Mouse (Mus musculus) intestine, embryonic 16.5 days (tissue): Measurements from ENCODE around the gene Gm20388. TPM values are rescaled to one million over a fixed set of nuclear protein-coding genes. Genes with fewer than 3 reads are reported as not detected.

ENCODE experiments used
- ATAC-seq: fragments of 200-750 bp; cut with Nextera tagmentation; 2 replicates; pipeline ENCODE4 v1.8.0; 2017; ENCODE audit warnings: moderate TSS enrichment, moderate library complexity
- H3K27ac ChIP-seq: fragments of 300-500 bp; sonication (generic); 2 replicates; pipeline ENCODE4 v1.5.1; 2014; ENCODE audit warnings: mild to moderate bottlenecking, low read length
- H3K27me3 ChIP-seq: fragments of 300-500 bp; sonication (generic); replicated peaks from 2 replicates; pipeline ENCODE4 v1.6.1; 2014; ENCODE audit warnings: low read length, control low read depth, mixed read lengths; ENCODE audit not compliant: control insufficient read depth, insufficient read depth
- H3K36me3 ChIP-seq: fragments of 300-500 bp; sonication (generic); 2 replicates; pipeline ENCODE4 v1.6.1; 2014; ENCODE audit warnings: low read length, control low read depth; ENCODE audit not compliant: control insufficient read depth, insufficient read depth
- H3K4me1 ChIP-seq: fragments of 300-500 bp; sonication (generic); 2 replicates; pipeline ENCODE4 v1.6.1; 2014; ENCODE audit warnings: low read length, control low read depth, mixed read lengths; ENCODE audit not compliant: control insufficient read depth, insufficient read depth
- H3K4me2 ChIP-seq: fragments of 300-500 bp; sonication (generic); 2 replicates; pipeline ENCODE4 v1.6.1; 2014; ENCODE audit warnings: low read depth, low read length, control low read depth
- H3K4me3 ChIP-seq: fragments of 300-500 bp; sonication (generic); 2 replicates; pipeline ENCODE4 v1.5.1; 2014; ENCODE audit warnings: mild to moderate bottlenecking, low read length
- H3K9ac ChIP-seq: fragments of 300-500 bp; sonication (generic); 2 replicates; pipeline ENCODE4 v1.6.1; 2014; ENCODE audit warnings: low read depth, low read length
- H3K9me3 ChIP-seq: fragments of 300-500 bp; sonication (generic); 2 replicates; pipeline ENCODE4 v1.6.1; 2016; ENCODE audit warnings: low read length, control low read depth; ENCODE audit not compliant: control insufficient read depth
- WGBS: fragments of 180-500 bp; shearing (Covaris S2); extraction: QIAGEN DNeasy Blood & Tissue Kit; methylation state at CpG from one replicate; pipeline ENCODE4 v1.1.7; 2014; 5-methylcytosine and 5-hydroxymethylcytosine counted together
- polyA plus RNA-seq: library from polyadenylated mRNA; unstranded; fragments of >200 nt; fragmentation: Nextera tagmentation; extraction: Ambion mirVana; gene quantifications from 2 replicates; pipeline ENCODE4 v1.2.1, GENCODE M21; 2015

Gene Gm20388
- polyA plus RNA-seq, 1 experiment from 2014 or later: 5.8 TPM

DNA sequence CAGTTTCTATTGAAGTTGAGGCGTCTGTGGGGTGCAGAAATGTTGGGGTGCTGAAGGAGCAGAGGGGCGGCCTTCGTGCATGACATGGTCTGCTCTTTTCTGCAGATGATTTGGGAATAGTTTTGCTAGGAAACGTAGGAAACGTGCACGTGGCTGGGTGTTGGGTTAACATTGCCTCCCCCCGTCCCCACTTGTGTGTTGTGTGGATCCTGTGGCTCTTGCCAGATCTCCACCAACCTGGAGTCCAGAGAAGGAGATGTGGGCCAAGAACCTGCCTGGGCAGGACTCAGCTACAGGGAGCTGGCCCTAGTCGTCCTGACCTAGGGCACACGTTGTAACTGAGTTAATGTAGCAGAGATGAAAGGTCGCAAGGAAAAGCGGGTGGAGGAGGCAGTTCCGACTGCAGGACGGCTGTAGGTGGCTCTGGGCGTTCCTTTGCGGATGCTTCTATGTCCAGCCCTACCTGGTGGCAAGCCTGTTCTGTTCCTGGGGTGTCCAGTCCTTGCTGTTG, 579.2 kb downstream of the Gm20388 start:
- Histone ChIP-seq H3K36me3 (no peaks in the 10 kb centered on the region), H3K27me3 (0 out of 2 replicates have a peak, but pooled peaks cover 3% of the 10 kb centered on the region), H3K27ac (peak overlapping the region; percentile 86), H3K9me3 (no peaks in the 10 kb centered on the region), H3K4me3 (peak overlapping the region; percentile 75), H3K4me2 (peak overlapping the region; percentile 97), H3K9ac (peak overlapping the region; percentile 87), H3K4me1 (peaks cover 74% of the 10 kb centered on the region)
- WGBS: 26% methylated on average over 15 of the region's 15 CpGs
- peak; percentile 9 for ATAC-seq

- WGBS: 31% methylated on average over 12 of the region's 12 CpGs
- Histone ChIP-seq H3K27me3 (0 out of 2 replicates have a peak, but pooled peaks cover 3% of the 10 kb centered on the region), H3K27ac (peak overlapping the region; percentile 86), H3K9me3 (no peaks in the 10 kb centered on the region), H3K4me2 (peak overlapping the region; percentile 97), H3K9ac (peak overlapping the region; percentile 87), H3K36me3 (no peaks in the 10 kb centered on the region), H3K4me1 (peaks cover 76% of the 10 kb centered on the region), H3K4me3 (peak overlapping the region; percentile 75)
- ATAC-seq: peak; percentile 66
Measured at GRCm38 (mm10) chr8:120490354-120491141, 579.9 kb downstream of the Gm20388 start.

- peak overlapping the region; percentile 75 for H3K4me3 ChIP-seq
- H3K9ac ChIP-seq: peak overlapping the region; percentile 53; the same call in 1 of the 2 replicates
- H3K27ac ChIP-seq: peak overlapping the region; percentile 86
Measured at GRCm38 (mm10) chr8:120491166-120491793, 580.6 kb downstream of the Gm20388 start.

DNA sequence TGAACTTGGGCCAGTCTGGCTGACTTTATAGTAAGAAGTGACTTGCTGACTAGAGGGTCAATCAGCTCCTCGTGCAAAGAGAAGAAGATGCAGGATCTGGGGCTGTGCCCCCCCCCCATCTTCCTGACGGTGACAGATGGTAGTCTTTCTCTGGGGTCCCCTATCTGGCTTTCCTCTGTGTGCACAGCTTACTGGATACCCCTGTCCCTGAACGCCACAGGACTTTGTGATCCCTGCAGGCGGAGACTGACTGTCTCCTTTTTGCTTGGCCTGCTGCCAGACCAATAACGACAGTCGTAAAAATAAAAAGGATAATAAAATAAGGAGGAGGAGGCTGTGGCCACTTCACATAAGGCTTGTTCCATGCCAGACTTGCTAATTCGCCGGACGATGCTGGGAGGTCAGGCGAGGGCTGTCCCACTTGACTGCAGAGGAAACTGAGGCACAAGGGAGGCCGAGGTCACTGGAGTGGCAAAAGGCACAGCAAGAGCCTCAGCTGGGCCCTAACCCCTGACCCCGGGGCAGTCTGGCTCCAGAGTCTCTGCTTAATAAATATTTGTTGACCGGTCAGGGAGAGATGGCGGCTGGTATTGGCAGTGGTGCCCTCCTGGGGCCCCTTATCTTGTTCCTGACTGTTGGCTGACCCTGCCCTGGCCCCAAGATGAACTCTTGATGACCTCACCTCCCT, 581.7 kb downstream of the Gm20388 start:
- 0 out of 2 replicates have a peak, but pooled peaks cover 3% of the 10 kb centered on the region for H3K27me3 ChIP-seq
- WGBS: 21% methylated on average over 14 of the region's 14 CpGs
- peak overlapping the region; percentile 47 for H3K4me2 ChIP-seq
- H3K9ac ChIP-seq: peak overlapping the region; percentile 42; the same call in 1 of the 2 replicates
- ATAC-seq: no peak; the same call in 1 of the 2 replicates
- H3K4me1 ChIP-seq: peaks cover 70% of the 10 kb centered on the region
- no peaks in the 10 kb centered on the region for H3K9me3 ChIP-seq
- no peaks in the 10 kb centered on the region for H3K36me3 ChIP-seq
- H3K27ac ChIP-seq: peak overlapping the region; percentile 86
- peak overlapping the region; percentile 21; the same call in 1 of the 2 replicates for H3K4me3 ChIP-seq

More at GRCm38 (mm10) chr8:120491166-120491793, 580.6 kb downstream of the Gm20388 start:
- Histone ChIP-seq H3K27me3 (0 out of 2 replicates have a peak, but pooled peaks cover 3% of the 10 kb centered on the region), H3K9me3 (no peaks in the 10 kb centered on the region), H3K4me2 (peak overlapping the region; percentile 97), H3K4me1 (peaks cover 73% of the 10 kb centered on the region), H3K36me3 (no peaks in the 10 kb centered on the region)
- WGBS: 56% methylated on average over 5 of the region's 5 CpGs
- ATAC-seq: no peak

- ATAC-seq: no peak
- H3K4me3 ChIP-seq: peak overlapping the region; percentile 21; the same call in 1 of the 2 replicates
- 61% methylated on average over 4 of the region's 4 CpGs for WGBS
- H3K36me3 ChIP-seq: no peaks in the 10 kb centered on the region
- H3K27me3 ChIP-seq: 0 out of 2 replicates have a peak, but pooled peaks cover 3% of the 10 kb centered on the region
- H3K27ac ChIP-seq: peak overlapping the region; percentile 20; the same call in 1 of the 2 replicates
- 0 out of 2 replicates have a peak overlapping the region, but pooled peaks have one; percentile 42 for H3K9ac ChIP-seq
- H3K9me3 ChIP-seq: no peaks in the 10 kb centered on the region
- peak overlapping the region; percentile 47 for H3K4me2 ChIP-seq
- peaks cover 74% of the 10 kb centered on the region for H3K4me1 ChIP-seq
Measured at GRCm38 (mm10) chr8:120492881-120493220, 582.2 kb downstream of the Gm20388 start.

DNA sequence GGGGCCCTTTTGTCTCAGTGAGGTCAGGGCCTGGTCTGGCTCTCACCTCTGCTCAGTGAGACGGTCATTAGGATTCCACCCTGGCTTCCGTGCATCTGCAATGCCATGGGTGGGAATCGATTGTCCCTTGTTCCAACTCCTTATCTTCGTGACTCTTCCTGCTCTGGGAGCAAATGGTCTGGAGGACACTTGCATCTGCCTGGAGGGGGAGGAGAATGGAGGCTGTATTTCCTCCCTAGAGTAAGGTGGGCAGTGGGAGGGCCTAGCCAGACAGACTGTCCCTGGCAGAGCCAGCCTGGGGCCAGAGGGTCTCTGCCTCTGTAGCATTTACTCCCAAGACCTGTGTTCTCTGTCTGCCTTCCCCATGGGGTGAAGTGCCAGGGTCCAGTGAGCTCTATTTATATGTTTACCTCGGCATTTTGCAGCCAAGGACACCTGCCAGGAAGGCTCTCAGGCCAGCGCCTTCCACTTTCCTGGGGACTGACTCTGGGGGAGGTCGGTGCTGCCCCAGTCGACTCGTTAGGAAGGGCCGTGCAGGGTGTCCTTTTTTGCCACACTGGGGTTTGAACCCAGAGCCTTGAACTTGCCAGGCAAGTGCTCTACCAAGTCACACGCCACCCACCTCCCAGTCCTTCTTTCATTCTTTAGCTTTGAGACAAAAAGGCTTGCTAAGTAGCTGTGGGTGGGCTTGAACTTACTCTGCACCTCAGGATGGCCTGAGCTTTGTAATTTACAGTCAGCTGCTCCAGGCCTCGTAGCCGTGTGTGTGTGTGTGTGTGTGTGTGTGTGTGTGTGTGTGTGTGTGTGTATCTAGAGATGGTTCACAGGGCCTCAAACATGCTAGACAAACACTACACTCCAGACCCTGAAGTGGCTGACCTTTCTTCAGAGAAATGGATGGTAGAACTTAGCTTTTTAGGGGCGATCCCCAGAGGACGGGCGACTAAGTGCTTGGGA, 583.1 kb downstream of the Gm20388 start:
- H3K9me3 ChIP-seq: no peaks in the 10 kb centered on the region
- H3K27ac ChIP-seq: peak overlapping the region; percentile 40; the same call in 1 of the 2 replicates

GRCm38 (mm10) chr8:120494903-120495302, 584.3 kb downstream of the Gm20388 start:
- peak overlapping the region; percentile 54 for H3K9ac ChIP-seq
- H3K4me1 ChIP-seq: peaks cover 88% of the 10 kb centered on the region
- 41% methylated on average over 15 of the region's 15 CpGs for WGBS
- H3K36me3 ChIP-seq: no peaks in the 10 kb centered on the region
- no peak overlapping the region for H3K4me3 ChIP-seq
- H3K27ac ChIP-seq: peak overlapping the region; percentile 61
- no peaks in the 10 kb centered on the region for H3K9me3 ChIP-seq
- no peaks in the 10 kb centered on the region for H3K27me3 ChIP-seq
- no peak for ATAC-seq
- H3K4me2 ChIP-seq: peak overlapping the region; percentile 3; the same call in 1 of the 2 replicates

More for the DNA sequence above, 583.1 kb downstream of the Gm20388 start:
- Histone ChIP-seq H3K4me2 (no peak overlapping the region), H3K36me3 (no peaks in the 10 kb centered on the region), H3K4me1 (peaks cover 83% of the 10 kb centered on the region), H3K4me3 (no peak overlapping the region), H3K9ac (0 out of 2 replicates have a peak overlapping the region, but pooled peaks have one; percentile 42), H3K27me3 (0 out of 2 replicates have a peak, but pooled peaks cover 3% of the 10 kb centered on the region)
- WGBS: 55% methylated on average over 16 of the region's 16 CpGs
- no peak for ATAC-seq

GRCm38 (mm10) chr8:120495461-120495860, 584.8 kb downstream of the Gm20388 start:
- no peak overlapping the region for H3K4me3 ChIP-seq
- no peak for ATAC-seq
- H3K4me2 ChIP-seq: no peak overlapping the region
- H3K27ac ChIP-seq: no peak overlapping the region
- H3K36me3 ChIP-seq: no peaks in the 10 kb centered on the region
- H3K27me3 ChIP-seq: no peaks in the 10 kb centered on the region
- H3K9me3 ChIP-seq: no peaks in the 10 kb centered on the region
- H3K9ac ChIP-seq: 0 out of 2 replicates have a peak overlapping the region, but pooled peaks have one; percentile 54
- H3K4me1 ChIP-seq: peaks cover 88% of the 10 kb centered on the region
- 59% methylated on average over 5 of the region's 5 CpGs for WGBS
